Mouse (Mus musculus): Measurements from ENCODE around the gene Polr3g. TPM values are rescaled to one million over a fixed set of nuclear protein-coding genes. Genes with fewer than 3 reads are reported as not detected.
"Not testable (repeated sequence)": the region's sequence is repeated elsewhere in the genome, so short reads cannot be mapped to it uniquely, and the experiment has no call there.

Gene Polr3g
- total RNA-seq (2021), result 1 to 10 TPM; 3.7 to 6.5 TPM

GRCm38 (mm10) chr13:81710775-81711545 is at the start of gene Polr3g, which contains the start of gene Mblac2:
TSS of gene Polr3g (minus strand) at chr13:81711013.
TSS of gene Mblac2 (plus strand) at chr13:81711341.
- DNase-seq, result peak; percentile 95 to 97

- DNase-seq, result no peak
These were observed 49.6 kb upstream of the Polr3g start for GRCm38 (mm10) chr13:81760379-81760778.

DNA sequence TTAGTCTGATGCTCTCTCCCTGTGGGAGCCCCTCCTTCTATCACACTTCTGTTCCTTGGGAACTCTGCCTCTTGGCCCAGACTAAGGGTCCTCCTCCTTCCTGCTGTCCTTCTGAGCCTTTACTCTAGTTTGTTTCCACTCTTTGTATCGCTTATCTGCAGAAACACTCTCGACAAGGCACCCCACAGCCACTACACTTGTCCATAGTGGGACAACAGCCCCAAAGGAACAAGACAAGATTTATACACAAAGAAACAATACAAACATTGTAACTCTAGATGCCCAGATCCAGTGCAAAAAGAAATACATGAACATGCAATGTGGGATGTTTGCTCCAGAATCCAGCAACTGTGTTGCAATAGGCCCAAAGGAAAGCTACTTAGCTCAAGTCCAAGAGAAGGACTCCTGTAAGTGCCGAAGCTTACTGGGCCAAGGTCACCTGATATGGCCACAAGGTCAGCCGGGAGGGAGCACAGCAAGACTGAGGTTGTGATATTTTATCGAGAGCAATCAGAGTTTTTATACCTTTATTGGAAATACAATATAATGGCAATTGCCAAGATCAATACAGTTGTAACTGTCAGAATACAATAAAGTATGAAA is 46.3 kb upstream of the Polr3g start:
- no peak for DNase-seq

DNA sequence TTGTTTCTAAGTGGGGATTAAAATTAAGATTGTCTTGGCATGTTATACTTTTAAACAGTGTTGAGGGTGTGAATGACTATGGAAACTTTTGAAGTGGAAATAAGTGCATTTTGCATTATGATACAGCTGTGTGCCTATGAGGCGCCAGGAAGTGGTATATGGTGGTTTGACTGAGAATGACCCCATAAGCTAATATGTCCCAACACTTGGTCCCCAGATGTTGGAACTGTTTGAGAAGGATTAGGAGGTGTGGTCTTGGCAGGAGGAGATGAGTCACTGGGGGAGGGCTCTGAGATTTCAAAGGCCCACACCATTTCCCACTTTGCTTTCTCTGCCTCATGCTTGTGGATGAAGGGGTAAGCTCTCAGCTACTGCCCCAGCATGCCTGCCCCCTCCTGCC is 44.5 kb upstream of the Polr3g start:
- no peak for DNase-seq

DNA sequence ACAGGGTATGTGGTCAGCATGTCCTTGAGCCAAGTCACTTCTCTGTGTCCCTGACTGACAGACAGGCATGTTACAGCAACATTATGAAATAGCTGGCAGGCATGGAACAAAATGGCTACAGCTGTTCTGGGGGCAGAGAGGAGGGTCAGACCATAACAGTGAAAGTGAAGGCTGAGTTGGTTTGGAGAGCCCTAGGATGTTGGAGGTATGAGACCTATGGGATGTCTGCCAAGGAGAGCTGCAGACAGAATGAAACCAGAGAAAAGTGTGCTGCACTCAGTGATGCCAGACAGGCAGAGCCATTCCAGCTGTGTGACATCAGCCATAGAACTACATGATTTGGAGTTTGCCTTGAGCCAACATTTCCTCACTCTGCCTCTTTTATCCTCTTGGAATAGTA is 44.1 kb upstream of the Polr3g start:
- no peak for DNase-seq

GRCm38 (mm10) chr13:81744092-81744396 is 33.2 kb upstream of the Polr3g start:
- no peak for DNase-seq

DNA sequence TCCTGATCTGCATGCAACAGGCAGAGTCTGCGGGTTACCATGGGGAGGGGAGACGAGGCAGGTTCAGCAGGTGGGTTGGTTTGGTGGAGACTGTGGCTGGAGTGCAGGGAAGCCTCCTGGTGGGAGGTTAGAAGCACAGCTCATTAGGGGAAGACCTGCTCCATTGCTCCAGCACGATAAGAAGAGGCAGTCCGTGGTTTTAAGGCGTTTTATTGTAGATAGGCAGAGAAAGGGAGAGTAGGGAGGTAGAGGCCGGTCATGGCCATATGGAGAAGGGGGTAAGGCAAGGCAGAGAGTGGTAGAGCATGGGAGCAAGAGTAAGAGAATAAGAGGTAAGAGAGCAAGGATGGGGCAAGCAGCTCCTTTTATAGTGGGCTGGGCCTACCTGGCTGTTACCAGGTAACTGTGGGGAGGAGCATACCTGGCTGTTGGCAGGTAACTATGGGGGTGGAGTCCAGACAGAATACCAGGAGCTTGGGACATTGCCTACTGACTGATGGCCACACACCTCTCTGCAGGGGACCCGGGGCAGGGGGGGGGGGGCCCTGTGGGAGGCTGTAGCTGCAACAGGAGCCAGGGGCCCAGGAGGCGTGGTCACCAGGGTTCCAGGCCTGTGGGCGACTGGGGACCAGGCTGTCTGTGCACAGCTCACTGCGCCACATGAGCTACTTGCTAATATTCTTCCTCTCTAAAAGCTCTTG is 32.7 kb upstream of the Polr3g start:
- DNase-seq, result no peak

- no peak for DNase-seq
These were observed 30.1 kb upstream of the Polr3g start for GRCm38 (mm10) chr13:81740898-81741297.

- DNase-seq, result no peak
These were observed 25.8 kb upstream of the Polr3g start for GRCm38 (mm10) chr13:81736606-81737005.

GRCm38 (mm10) chr13:81730362-81730761 is 19.5 kb upstream of the Polr3g start:
- DNase-seq, result no peak

GRCm38 (mm10) chr13:81729102-81729501 is 18.3 kb upstream of the Polr3g start:
- no peak for DNase-seq

GRCm38 (mm10) chr13:81728141-81728540 is 17.3 kb upstream of the Polr3g start:
- DNase-seq, result not testable (repeated sequence)

- DNase-seq, result no peak
These were observed 3.1 kb upstream of the Polr3g start for GRCm38 (mm10) chr13:81713896-81714295.

DNA sequence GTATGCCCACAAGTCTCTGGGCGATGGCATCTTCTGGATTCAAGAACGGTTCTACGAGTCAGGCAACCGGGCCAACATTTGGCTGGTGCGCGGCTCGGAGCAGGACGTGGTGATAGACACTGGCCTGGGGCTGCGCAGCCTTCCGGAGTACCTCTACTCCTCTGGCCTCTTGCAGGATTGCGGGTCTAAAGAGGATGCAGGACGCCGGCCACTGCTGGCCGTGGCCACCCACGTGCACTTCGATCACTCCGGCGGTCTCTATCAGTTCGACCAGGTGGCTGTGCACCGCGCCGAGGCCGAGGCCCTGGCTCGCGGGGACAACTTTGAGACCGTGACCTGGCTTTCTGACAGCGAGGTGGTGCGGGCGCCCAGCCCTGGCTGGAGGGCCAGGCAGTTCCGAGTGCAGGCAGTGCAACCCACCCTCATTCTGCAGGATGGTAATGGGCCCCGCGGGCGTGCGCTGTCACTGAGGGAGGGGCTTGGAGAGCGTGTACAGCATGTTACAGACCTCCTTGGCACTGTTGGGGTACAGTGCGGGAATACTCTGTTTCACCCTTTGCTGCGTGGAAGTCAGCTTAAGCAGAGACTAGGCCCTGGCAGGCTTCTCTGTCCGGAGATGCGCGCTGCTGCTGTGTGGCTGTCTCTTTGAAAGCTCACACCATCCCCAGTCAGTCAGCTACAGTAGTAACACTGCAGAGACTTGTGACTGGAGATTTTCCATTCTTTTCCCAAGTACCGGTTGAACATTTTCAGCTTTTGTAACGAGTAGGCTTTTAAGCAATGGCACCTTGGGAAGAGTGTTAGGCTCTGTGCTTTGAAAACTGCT is 946 bp upstream of the Polr3g start:
- peak in 1 of 2 experiments; percentile 58 for DNase-seq

- DNase-seq, result no peak
These were observed 547 bp downstream of the Polr3g start for GRCm38 (mm10) chr13:81710266-81710665.

- DNase-seq, result no peak
These were observed 1.0 kb downstream of the Polr3g start for GRCm38 (mm10) chr13:81709805-81710204.

GRCm38 (mm10) chr13:81706311-81706710 is 4.5 kb downstream of the Polr3g start:
- no peak for DNase-seq

- DNase-seq, result no peak
These were observed 7.2 kb downstream of the Polr3g start for GRCm38 (mm10) chr13:81703621-81704020.

DNA sequence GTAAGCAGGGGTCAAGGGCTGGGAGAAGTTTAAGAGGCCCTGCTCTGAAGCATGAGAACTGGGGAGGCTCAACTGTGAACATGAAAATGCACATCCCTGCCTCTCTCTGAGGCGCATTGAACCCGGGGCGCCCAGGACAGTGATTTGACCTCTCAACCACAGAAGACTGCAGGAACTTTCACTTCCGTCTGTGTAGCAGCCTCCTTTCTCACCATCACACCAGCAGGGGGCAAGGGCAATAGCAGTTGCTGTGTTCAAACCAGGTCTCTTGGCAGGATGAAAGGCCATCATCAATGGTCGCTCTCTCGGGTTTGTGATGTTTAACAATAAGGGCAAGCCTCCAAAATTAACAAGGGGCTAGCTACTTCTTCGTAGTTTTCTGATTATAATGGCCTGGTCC is 7.7 kb downstream of the Polr3g start:
- DNase-seq, result no peak

DNA sequence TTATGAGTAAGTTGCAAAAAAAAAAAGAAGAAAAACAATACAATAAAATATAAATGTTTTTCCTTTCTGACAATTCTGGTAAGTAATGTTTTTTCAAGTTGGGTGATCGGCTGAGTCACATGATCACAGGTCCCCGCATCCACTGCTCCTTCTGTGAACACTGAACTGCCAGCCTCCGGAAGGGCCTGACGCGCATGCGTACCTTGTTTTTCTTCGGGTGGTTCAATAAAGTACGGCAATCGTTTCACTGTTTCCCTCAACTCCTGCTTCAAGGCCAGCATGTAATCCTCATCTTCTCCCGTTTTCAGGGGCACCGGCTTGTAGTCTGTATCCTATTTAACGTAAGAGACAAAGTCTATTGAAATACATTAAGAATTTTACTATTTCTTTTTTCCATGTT is 16.4 kb downstream of the Polr3g start:
- DNase-seq, result no peak

- DNase-seq, result peak; percentile 7 to 12
These were observed 19.2 kb downstream of the Polr3g start for GRCm38 (mm10) chr13:81691606-81692005.

DNA sequence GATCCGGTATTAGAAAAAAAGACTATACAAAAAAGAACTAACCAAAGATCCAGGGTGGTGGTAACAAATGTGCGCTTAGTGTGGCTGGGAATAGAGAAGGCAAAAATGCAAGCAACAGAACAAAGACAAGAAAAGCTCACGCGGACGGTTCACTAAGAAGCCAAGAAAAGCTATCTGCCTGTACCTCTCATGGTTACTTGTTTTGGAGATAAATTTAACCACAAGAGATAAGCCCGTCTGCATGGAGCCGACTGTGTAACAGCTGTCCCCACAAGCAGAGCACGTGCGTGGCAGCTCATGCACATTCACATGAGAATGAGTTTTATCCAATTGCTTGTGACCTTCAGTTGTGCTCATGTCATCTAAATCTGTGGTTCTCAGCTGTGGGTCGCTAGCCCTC is 20.3 kb downstream of the Polr3g start:
- no peak for DNase-seq

DNA sequence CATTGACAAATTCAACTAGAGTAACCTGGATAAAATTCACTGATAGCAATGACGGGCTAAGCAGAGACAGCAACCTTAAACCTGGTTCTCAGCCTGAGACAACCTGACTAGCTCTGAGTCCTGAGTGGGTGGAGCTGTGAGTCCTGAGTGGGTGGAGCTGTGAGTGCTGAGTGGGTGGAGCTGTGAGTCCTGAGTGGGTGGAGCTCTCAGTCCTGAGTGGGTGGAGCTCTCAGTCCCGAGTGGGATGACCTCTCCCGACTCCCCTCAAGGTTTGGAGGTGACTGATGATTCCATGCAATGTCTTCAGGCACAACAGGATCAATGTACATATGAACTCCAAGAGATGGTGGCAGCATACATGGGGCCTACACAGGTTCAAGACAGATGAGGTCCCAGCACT is 21.2 kb downstream of the Polr3g start:
- no peak for DNase-seq

Data from layer of hippocampus, postnatal 36 days (tissue).